Mouse (Mus musculus) kidney, postnatal 14 days (tissue): ENCODE data around the gene Zdhhc7.

ENCODE experiments used
- DNase-seq: peaks from one replicate; pipeline ENCODE4 v3.0.0; 2022; ENCODE audit warnings: mixed read lengths

Zdhhc7 gene

GRCm38 (mm10) chr8:120101068-120101972, at the start of gene Zdhhc7:
Zdhhc7 (minus strand) TSS chr8:120101482.
- DNase-seq: peak; percentile 87

DNA sequence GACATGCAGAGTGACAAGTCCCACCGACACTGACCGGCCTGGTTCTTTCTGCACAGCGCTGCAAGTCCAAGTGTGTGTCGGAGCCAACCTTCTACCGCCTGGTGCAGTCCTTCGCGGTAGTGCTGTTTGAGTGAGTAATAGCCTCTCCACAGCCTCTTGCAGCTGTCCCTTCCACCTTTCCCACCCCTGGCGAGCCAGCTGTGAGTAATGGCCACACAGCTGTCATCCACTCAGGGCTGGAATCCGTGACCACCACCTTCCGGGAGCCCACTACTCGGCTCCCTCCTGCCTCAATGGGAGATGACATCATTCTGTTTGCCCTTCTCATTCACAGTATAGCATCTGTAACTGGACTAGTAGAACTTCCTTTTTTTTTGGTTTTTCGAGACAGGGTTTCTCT, 48.7 kb upstream of the Zdhhc7 start:
- no peak for DNase-seq

GRCm38 (mm10) chr8:120146051-120146450, 44.8 kb upstream of the Zdhhc7 start:
- DNase-seq: no peak

DNA sequence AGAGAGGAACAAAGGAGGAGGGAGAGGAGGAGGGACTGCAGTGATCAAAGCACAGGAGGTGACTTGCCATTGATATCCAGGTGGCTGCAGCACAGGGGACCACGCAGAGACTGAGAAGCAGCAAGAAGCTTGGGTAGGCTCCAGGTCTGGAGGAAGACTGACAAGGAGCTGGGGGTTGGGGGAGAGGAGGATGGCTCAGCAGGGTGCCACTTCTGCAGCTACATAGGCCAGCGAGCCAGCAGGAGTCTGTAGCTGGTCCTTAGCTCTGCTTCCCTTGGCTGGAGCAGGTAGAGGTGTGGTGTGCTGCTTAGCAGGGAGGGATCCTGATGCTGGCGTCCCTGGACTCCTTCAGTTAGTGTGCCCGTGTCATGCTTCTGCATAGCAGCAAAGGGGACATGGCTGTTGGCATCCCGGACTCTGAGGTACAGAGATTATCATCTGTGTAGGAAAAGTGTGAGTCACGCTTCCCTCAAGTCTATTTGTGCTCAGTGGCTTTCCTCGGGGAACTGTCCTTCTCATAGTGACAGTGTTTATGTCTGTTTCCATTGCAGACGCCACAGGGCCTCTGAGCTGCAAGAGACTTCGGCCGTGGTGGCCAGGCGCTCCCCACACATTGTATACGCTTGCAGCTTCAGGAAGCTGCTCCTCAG, 43.5 kb upstream of the Zdhhc7 start:
- no peak for DNase-seq

DNA sequence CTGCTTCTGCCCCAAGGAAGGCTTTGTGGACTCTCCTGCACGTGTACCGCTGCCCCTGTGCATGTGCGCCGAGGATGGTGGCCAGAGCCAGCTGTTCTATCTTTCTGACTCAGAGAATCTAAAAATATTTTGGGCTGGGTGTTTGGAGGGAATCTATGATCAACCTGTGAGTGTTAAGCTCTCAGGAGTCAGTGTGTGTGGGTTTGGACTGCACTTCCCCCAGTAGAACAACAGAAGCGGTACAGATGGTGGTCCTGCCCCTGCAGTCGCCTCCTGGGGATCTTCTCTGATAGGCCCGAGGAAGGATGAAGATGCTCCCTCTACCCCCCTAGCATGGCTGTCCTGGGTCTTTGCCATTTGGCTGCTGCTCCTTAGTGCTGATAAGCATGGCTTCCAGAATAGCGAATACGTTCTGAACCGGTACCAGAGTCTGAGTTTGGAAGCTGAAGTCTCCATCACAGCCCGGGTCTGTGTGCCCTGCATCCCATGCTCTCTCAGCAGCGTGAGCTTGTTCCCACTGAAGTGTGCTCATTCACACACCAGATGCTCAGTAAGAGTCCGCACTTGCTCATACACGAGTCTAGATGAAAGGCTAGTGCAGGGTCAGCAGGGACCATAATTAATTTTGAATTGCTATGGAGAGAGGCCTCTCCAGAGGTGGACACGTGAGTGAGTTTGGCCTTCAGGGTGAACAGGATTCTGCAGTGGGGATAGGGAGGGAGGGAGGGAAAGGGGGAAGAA, 42.8 kb upstream of the Zdhhc7 start:
- DNase-seq: no peak

DNA sequence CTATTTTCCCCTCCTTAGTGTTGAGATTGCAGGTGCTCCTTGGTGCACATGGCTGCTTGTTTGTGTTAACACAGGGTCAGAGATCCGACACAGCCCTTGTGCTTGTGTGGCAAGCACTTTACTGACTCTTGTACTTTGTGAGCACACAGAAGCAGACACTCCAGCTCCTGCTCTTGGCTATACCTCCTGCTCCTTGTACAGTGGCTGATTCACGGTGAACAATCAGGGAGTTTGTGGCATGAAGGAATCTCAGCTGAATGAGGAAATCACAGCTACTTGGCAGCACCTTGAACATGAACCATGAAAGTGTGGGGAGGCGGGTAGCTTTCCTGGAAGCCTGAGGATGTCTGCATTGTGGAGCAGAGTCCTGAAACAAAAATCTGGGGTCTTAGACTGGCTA, 39.5 kb upstream of the Zdhhc7 start:
- no peak for DNase-seq

GRCm38 (mm10) chr8:120138958-120139357, 37.7 kb upstream of the Zdhhc7 start:
- no peak for DNase-seq

DNA sequence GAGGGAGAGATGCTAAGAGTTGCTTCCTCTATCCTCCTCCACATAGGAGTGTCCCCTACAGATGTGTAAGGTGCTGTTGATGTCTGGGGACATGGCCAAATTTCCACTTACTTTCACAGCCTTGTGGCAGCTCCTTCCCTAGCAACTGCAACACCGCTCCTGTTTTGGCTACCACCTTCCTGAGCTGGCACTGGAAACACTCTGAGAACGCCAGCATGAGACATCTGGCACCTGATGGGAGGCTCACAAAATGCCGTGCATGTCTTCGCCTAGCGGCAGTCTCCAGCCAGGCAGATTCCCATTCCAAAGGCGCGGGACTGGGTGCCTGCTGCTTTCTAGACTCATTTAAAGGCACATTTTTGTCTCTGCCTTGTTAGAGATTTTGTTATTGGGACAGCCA, 35.3 kb upstream of the Zdhhc7 start:
- DNase-seq: no peak

DNA sequence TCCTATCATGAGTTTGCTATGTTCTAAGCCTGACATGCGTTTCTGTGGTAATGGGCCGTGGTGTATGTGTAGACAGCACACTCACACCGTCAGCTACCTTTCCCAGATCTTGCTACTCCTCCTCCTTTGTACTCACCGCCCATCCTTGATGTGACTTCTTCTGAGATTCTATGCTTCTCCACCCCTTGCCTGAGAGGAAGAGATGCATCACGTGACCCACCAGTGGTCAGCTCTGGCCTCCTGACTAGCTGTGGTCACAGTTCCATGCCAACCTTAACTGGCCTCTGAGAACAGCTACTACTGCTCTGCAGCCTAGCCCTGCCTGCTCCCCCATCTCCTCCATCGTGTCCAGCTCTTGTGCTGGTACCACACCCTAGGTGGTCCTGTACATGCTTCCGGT, 34.4 kb upstream of the Zdhhc7 start:
- no peak for DNase-seq

GRCm38 (mm10) chr8:120133169-120133568, 31.9 kb upstream of the Zdhhc7 start:
- peak; percentile 78 for DNase-seq

- no peak for DNase-seq
Measured at GRCm38 (mm10) chr8:120131158-120131557, 29.9 kb upstream of the Zdhhc7 start.

- no peak for DNase-seq
Measured at GRCm38 (mm10) chr8:120129547-120129946, 28.3 kb upstream of the Zdhhc7 start.

- peak; percentile 59 for DNase-seq
Measured at GRCm38 (mm10) chr8:120126357-120127161, 25.3 kb upstream of the Zdhhc7 start.

- no peak for DNase-seq
Measured at GRCm38 (mm10) chr8:120124836-120125389, 23.6 kb upstream of the Zdhhc7 start.

GRCm38 (mm10) chr8:120124261-120124660, 23.0 kb upstream of the Zdhhc7 start:
- DNase-seq: no peak

DNA sequence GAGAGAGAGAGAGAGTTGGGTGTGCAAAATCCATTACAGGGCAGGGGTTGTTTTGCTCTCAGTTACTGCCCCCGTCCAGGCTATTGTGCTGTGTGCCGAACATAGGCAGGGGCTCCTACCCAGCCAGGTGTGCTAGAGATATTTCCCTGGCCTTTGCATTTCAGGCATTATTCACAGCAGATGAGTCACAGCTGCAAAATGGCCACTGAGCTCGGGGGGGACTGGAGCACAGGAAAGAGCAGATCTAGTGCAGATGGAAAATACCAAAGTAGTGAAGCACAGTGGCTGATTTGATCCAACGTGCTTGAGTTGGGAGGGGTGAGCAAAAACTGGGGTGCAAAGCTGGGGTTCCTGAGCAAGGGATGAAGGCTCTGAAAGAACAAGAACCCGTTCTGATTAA, 19.7 kb upstream of the Zdhhc7 start:
- no peak for DNase-seq

GRCm38 (mm10) chr8:120119931-120120330, 18.6 kb upstream of the Zdhhc7 start:
- DNase-seq: no peak

GRCm38 (mm10) chr8:120119429-120119828, 18.1 kb upstream of the Zdhhc7 start:
- DNase-seq: no peak

DNA sequence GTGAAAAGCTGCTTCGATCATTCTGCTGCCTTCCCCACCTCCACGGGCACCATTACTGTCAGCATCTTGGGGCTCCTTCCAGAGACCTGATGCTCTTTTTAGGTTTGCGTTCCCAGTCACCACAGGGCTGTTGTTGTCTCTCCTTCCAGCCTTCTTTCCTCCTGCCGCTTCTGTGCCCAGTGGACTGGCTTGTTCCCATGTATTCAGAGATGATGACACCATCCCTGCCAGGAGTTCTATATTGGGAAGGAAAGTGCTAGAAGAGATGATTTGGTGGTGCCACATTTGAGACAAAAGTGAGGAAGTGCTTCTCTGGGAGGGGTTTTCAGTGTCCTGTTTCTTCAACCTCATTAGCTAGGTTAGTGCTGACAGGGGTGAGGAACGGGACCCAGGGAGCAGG, 17.6 kb upstream of the Zdhhc7 start:
- no peak for DNase-seq

DNA sequence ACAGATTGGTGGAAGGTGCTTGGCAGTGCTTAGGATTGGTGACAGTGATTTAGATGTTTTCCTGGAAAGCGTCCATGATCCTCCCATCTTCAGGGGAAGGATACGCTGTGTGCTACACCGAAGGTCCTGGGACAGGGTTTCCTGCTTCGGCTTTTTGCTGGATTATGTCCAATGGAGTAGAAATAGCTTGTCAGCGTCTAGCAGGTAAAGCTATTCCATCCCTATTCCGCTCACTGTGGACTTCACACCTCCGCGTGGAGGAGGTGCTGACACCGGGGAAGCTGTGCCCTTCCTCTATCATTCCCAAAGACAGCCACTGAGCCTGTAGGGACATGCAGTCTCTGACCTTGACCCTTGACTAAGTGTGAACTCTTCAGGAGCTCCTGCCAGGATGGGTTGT, 16.9 kb upstream of the Zdhhc7 start:
- DNase-seq: peak; percentile 73

DNA sequence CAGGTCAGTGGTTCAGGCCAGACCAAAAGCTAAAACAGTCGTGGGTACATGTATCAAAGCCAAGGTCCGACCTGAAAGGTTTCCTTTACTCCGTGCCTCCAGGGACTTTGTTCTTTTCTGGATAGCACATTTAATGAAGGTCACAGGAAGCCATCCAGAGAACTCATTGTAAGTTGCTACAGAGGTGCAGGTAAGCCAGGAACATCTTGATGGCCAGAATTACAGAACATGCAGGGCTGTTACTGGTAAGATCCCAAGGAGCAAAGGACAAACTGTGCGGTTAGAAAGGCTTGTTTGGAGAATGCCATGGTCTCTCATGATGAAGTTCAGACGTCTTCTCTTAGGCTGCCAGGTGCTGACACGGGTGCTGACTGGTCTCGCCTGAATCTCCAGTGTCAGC, 15.3 kb upstream of the Zdhhc7 start:
- DNase-seq: no peak

GRCm38 (mm10) chr8:120114315-120114841, 13.1 kb upstream of the Zdhhc7 start:
- DNase-seq: no peak
